Mouse (Mus musculus) ovary, postnatal 14 days (tissue): ENCODE data around the gene Gm37240.

Experiments
- DNase-seq: peaks from one replicate; pipeline ENCODE4 v3.0.0; 2022; ENCODE audit warnings: low spot score

Gene Gm37240

DNA sequence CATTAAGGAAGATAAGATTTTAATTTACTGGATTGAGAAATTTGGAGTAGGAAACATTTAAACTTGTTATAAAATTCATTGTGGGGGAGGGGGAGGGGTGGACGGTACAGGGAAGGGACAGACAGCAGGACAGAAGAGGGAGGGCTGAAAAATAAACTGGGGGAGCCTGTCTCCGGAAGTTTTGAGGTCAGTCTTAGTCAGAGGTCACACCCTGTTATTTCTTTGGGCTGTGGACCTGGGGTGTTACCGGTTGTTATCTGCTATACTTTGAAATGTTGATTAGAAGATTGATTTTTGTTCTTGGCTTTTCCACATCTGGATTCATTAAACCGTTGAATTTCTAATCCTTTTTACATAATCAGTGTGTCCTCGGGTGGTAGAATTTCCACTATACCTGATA is 1061.3 kb downstream of the Gm37240 start:
- no peak for DNase-seq

DNA sequence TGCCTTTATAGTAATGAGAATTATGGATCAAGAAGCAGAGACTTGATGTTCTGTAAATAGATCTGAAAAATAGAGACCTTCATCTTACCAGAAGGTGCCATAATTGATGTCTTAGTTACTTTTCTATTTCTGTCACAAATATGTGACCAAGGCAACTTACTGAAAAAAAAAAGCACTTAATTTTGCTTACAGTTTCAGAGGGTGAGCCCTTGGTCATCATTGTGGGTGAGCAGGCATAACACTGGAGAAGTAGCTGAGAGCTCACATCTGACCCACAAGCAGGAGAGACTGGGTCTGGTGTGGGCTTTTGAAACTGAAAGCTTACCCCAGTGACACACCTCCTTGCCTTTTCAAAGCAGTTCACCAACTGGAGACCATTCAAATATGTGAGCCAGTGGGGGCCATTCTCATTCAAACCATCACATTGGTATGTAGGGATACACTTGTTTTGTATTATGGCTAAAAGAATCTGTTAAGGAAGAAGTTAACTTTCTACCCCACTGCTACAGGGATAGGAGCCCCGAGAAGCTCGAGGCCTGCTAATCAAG is 1066.6 kb downstream of the Gm37240 start:
- DNase-seq: no peak

- no peak for DNase-seq
Measured at GRCm38 (mm10) chr3:84816951-84817350, 1070.4 kb downstream of the Gm37240 start.

- DNase-seq: peak; percentile 21
Measured at GRCm38 (mm10) chr3:84815461-84815860, 1071.9 kb downstream of the Gm37240 start.

- DNase-seq: no peak
Measured at GRCm38 (mm10) chr3:84814762-84815381, 1072.4 kb downstream of the Gm37240 start, which contains the start of gene Fbxw7. Gene Fbxw7, plus strand, starts transcription at chr3:84815268.

GRCm38 (mm10) chr3:84814157-84814761 is 1073.1 kb downstream of the Gm37240 start:
- DNase-seq: peak; percentile 100

- no peak for DNase-seq
Measured at GRCm38 (mm10) chr3:84813436-84814156, 1073.7 kb downstream of the Gm37240 start.

DNA sequence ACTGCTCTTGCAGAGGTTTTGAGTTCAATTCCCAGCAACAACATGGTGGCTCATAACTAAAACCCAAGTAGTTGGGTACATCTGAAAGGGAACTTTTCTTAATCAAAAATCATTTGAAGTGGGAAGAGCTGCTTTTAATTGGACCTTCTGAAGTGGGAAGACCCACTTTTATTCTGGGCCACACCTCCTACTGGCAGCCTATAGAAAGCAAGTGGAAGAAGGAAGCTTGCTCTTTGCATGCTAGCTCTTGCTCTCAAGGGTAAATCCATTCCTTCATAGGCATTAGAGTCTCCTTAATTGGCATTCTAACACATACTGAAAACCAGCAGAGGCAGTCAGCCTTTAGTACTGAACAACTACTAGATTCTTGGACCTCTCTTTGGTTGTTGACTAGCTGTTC is 1076.5 kb downstream of the Gm37240 start:
- no peak for DNase-seq

DNA sequence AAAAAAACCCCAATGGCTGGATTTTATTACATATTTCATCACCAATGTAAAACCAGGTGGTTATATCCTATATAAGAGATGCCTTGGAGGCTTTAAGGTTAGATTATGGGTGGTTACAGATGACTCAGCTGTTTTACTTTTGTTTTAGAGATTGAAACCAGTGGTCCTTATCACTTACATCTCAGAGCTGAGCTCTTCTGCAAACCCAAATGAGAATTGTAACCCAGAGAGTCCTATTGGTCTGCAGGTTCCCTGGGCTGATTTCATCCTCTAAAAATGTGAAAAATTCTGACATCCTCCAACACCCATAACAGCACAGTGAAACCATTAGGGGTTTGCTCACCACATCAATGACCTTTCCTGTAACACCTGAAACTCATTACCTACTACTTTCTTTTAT is 1078.4 kb downstream of the Gm37240 start:
- DNase-seq: no peak

DNA sequence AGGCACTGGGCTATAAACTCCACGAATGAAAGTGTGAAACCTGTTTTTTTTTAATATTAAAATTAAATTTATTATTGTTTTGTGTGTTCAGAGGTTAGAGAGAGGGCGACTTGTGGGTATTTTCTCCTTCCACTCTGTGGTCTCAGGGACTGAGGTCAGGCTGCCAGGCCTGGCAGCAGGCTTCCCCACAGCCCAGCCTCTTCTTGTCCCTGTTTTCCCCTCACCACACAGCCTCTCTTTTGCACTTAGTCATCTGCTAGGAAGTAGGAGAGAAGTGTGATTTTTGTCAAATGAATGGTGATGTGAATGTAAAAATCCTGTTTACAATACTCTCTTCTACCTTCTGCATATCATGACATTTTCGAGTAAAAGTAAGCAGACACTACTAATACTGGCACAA is 1079.5 kb downstream of the Gm37240 start:
- no peak for DNase-seq

- DNase-seq: no peak
Measured at GRCm38 (mm10) chr3:84806206-84806605, 1081.1 kb downstream of the Gm37240 start.

GRCm38 (mm10) chr3:84804036-84804435 is 1083.3 kb downstream of the Gm37240 start:
- DNase-seq: no peak

DNA sequence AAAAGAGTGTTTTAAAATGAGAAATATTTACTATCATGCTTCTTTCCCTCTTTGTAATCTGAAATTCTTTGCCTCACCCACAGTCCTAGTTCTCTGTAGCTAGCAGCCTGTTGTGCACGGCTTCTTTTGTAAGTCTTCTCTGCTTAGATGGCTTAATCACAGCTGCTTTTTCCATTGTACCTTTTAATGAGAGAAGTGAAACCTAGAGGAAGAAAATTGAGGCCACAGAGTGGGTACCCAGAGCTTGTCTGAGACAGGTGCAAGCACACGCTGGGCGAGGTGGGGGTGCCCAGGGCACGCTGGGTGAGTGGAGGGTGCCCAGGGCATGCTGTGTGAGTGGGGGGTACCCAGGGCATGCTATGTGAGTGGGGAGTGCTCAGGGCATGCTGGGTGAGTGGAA is 1099.4 kb downstream of the Gm37240 start:
- no peak for DNase-seq

- DNase-seq: no peak
Measured at GRCm38 (mm10) chr3:84776084-84776483, 1111.2 kb downstream of the Gm37240 start.

GRCm38 (mm10) chr3:84775577-84775976 is 1111.7 kb downstream of the Gm37240 start:
- DNase-seq: no peak

DNA sequence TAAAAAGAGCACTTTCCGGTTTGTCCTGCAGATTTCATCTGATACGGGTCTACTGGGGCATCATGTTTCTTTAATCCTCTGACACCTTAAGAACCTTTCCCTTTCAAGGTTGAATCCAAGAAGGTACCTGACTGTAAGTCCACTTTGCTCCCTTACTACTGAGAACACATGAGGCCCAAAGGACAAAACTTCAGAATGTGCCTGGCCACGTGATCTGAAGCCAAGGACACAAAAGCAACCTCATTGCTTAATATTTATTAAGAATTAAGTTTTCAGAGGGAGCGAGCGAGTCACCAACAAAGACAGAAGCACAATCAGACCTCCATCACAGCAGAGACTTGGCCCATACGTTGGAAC is 1112.3 kb downstream of the Gm37240 start:
- no peak for DNase-seq

DNA sequence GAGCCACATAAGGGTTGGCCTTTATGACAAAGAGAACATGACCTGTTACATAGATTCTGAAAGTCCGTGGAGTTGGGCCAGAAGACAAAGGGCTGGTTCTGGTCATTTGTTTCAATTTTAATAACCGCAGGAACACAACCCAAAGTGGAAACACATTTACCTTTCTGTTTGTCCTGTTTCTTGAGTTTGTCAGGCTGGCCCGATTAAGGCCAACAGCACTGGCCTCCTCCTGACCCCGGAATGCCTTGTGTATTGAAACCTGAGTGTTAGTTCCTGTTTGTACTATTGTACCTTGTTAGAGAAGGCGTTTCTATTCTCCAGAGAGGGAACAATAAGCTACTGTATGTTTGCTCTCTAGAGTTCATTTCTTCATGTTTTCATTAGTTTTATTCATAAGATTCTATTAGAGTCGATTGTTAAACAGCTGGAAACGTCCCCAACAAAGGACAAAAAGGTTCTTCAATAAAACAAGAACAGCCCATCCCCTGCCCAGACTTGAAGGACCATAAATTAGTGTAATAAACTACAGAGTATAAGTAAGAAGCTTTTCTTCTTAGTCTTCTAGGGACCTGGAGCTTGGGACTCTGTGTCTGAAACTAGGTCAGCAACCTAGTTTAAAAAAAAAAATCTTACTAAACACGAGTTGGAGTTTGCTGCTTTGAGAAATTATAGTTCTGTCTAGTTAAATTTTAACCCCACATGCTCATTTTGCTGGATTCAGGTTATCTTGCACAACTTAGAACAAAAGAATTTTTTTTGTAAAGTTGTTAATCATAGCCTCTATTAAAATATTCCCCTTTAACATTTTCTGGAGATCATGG is 1112.9 kb downstream of the Gm37240 start:
- DNase-seq: no peak

- no peak for DNase-seq
Measured at GRCm38 (mm10) chr3:84771980-84772379, 1115.3 kb downstream of the Gm37240 start.

- DNase-seq: no peak
Measured at GRCm38 (mm10) chr3:84770518-84770917, 1116.8 kb downstream of the Gm37240 start.

- DNase-seq: no peak
Measured at GRCm38 (mm10) chr3:84769411-84769810, 1117.9 kb downstream of the Gm37240 start.

DNA sequence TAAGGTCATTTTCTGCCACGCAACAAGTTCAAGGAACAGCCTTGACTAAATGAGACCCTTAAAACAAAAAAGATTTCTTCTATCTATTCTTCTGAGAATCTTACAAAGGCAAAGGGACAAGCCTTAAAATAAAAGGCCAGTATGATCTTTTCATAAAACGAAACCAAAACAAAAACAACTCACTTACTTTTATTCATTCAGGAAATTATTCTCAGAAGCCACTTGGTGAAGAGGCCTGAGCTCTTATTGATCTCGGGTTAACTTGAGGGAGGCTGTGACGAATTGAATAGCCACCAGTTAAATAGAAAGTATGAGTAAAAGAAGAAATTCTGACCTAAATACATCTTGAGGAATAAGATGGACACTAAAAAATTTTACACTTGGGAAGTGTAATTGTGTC is 1118.4 kb downstream of the Gm37240 start:
- no peak for DNase-seq

DNA sequence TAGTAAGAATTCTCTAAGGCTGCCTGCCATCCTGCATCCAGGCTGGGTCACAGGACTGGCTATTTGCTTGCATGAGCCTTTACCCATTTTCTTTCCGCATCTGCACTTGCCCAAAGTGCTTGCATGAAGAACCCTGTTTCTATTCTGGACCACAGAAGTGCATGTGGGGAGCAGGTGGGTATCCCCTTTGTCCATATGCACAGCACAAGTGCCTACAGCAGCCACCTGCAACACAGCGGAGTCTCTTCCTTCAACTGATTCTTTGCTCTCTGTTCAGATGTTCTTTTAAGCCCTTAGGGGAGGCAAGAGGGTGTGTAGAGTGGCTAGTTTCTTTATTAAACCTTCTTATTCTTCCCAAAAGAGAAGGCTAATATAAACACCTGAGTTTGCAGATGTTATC is 1133.5 kb downstream of the Gm37240 start:
- no peak for DNase-seq
